Mouse (Mus musculus) kidney, adult 8-10 months (tissue): ENCODE data around the gene Olfr259.

ENCODE experiments used
- DNase-seq, 2 experiments: peaks; one replicate each; pipeline ENCODE4 v3.0.0; 2022

The Olfr259 gene

GRCm38 (mm10) chr2:87114467-87114866 lies at the start of gene Olfr259:
Gene Olfr259, minus strand, starts transcription at chr2:87114567.
- DNase-seq, result no peak

GRCm38 (mm10) chr2:87152524-87152923 lies 38.2 kb upstream of the Olfr259 start, which contains the start of gene Olfr1111:
Gene Olfr1111, minus strand, starts transcription at chr2:87152624.
- DNase-seq, result no peak

GRCm38 (mm10) chr2:87140200-87140599 lies 25.8 kb upstream of the Olfr259 start, which contains the start of gene Olfr1110:
Gene Olfr1110, minus strand, starts transcription at chr2:87140300.
- no peak for DNase-seq

DNA sequence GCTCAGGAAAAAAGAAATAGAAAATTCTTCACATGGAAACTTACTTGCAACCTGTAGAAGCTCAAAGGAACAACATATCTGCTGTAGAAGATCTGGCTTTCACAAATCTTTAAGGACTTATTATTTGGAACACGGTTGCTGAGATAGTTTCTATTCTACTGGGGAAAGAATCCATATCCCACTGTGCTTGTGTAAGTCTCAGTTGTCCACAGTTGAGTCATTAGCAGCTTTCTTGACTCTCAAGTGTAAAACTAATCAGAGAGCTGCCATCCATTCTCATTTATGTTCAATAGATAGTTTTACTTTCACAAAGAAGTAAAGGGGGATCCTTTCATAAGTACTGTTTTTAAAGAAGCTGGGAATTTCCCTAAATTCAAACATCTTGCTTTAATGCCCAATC lies 18.5 kb downstream of the Olfr259 start, which contains the start of gene Olfr1109:
Gene Olfr1109 (minus strand): TSS at position 101 of the 400 bp plus-strand sequence.
- no peak for DNase-seq

GRCm38 (mm10) chr2:87075717-87076116 lies 38.6 kb downstream of the Olfr259 start, which contains the start of gene Olfr1107:
Gene Olfr1107, minus strand, starts transcription at chr2:87075817.
- DNase-seq, result no peak
